Mouse (Mus musculus) neutrophil, adult 83 days (primary cell): ENCODE data around the gene Mageb16. TPM values are rescaled to one million over a fixed set of nuclear protein-coding genes. Genes with fewer than 3 reads are reported as not detected.

ENCODE experiments used
- total RNA-seq, 2 experiments: library from RNA; stranded (reverse); gene quantifications; one replicate each; pipeline ENCODE4 v1.2.4; 2023

Gene Mageb16
- not detected for total RNA-seq

DNA sequence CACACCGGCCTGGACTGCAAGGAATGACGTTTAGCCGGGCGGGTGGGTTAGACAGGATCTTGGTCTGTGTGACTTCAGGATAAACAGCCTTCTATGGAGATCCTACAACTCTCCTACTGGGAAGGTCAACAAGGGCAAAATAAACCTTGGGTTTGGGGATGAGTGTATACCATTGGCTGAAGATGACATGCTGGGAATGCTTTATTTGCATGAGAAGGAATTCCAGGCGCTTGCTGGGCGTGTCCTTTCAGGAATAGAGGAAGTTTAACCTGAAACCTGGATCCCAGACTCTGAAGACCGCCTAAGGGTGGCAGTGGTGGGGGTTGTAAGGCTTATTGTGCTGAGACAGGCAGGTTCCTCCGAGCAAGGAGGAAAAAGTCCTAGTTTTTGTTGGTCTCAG is at the start of gene Mageb16:
Gene Mageb16 (minus strand): TSS at position 25 of the 400 bp plus-strand sequence.

Other genes with a start within 250 kb of the Mageb16 start
- not detected for gene Gm7173, start 154.2 kb downstream of the Mageb16 start, total RNA-seq